Mouse (Mus musculus) ES-Bruce4 (cell line): ENCODE measurements at regions not wholly inside any gene's neighbourhood (a gene's known extent, or its start where the extent isn't known, plus 50 kb on each side); places are given as distances from the start of the nearest gene placed in this dataset.

Source experiments
- CTCF ChIP-seq: IDR thresholded peaks from one replicate; pipeline ENCODE4 v1.8.1; 2011; ENCODE audit warnings: low read depth, low read length
- POLR2A ChIP-seq: IDR thresholded peaks from one replicate; pipeline ENCODE4 v1.8.1; 2011; ENCODE audit warnings: low read length; ENCODE audit not compliant: insufficient read depth

GRCm38 (mm10) chr13:71247241-71247640 lies 405.6 kb upstream of the Adamts16 start:
- TF ChIP-seq CTCF (no peak), POLR2A (no peak)
